ENCODE assay signal across 8 mouse cellular contexts in the genomic region with DNA sequence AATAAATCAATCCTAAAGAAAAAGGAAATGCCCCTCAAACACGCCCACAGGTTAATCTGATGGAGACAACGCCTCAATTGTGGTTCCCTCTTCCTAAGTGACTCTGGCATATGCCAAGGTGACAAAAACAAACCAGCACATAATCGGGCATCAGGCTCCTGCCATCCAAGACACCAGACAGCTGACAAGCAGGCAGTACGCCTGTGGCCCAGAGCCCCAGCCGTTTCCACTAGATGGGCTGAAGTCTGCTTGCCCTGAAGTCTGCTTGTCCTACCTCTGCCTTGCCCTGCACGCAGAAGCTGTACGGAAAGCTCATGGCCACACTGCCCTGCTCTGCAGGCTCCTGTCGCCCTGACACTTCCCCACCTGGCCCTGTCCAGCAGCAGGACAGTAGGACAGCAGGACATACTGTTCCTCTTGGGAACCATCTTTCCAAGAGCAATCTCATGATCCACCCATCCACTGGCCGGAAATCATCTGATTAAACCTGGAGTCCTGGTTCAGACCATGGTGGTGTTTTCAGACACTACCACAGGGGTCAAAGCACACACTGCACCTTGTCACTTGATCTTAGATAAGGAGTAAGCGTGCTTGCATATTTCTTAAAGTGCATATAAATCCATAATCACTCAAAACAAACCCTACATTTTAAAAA. TPM values are rescaled to one million over a fixed set of nuclear protein-coding genes. Genes with fewer than 3 reads are reported as not detected.
DNase-seq lines count a peak whose midpoint lies in the region; ATAC-seq and TF ChIP-seq lines count a peak whose summit lies in the region.

No protein-coding gene starts in this region.

- H3K9me3 ChIP-seq in kidney, embryonic 16.5 days (ENCODE audit: low read length) = 0 out of 2 replicates have a peak, but pooled peaks cover 3% of the 10 kb centered on the region
- no peaks in the 10 kb centered on the region for H3K9me3 ChIP-seq in hindbrain, embryonic 12.5 days (replicated peaks)

- no peak overlapping the region for H3K4me3 ChIP-seq in kidney, embryonic 16.5 days (ENCODE audit: low read length)
- H3K4me3 ChIP-seq in bone marrow macrophage, adult 2 months (ENCODE audit: insufficient read depth, low read length) = no peak overlapping the region
- no peak overlapping the region for H3K4me3 ChIP-seq in hindbrain, embryonic 12.5 days

- no peak for ATAC-seq in kidney, embryonic 16.5 days (ENCODE audit: low FRiP score, low TSS enrichment)
- ATAC-seq in hindbrain, embryonic 12.5 days (ENCODE audit: low FRiP score) = no peak
- peak; percentile 47 for ATAC-seq in megakaryocyte progenitor cell, adult 5-6 weeks (replicated peaks; ENCODE audit: poor library complexity)
- ATAC-seq in cerebellum, adult (ENCODE audit: insufficient number of reproducible peaks, low FRiP score, low TSS enrichment) = no peak

- TF ChIP-seq POLR2A in bone marrow macrophage, adult 2 months (IDR thresholded peaks at IDR 0.05; ENCODE audit: borderline replicate concordance, low read depth, low read length) = no peak

- H3K9ac ChIP-seq in kidney, embryonic 16.5 days (replicated peaks; ENCODE audit: low read length) = no peak overlapping the region
- H3K9ac ChIP-seq in hindbrain, embryonic 12.5 days = no peak overlapping the region

- H3K4me2 ChIP-seq in kidney, embryonic 16.5 days (replicated peaks; ENCODE audit: low read depth, low read length) = no peak overlapping the region
- H3K4me2 ChIP-seq in hindbrain, embryonic 12.5 days (replicated peaks) = no peak overlapping the region

- H3K27ac ChIP-seq in kidney, embryonic 16.5 days (ENCODE audit: low read length) = peak overlapping the region; percentile 84
- H3K27ac ChIP-seq in bone marrow macrophage, adult 2 months (ENCODE audit: insufficient read depth, low read depth, low read length) = peak overlapping the region; percentile 69
- 0 out of 2 replicates have a peak overlapping the region, but pooled peaks have one; percentile 45 for H3K27ac ChIP-seq in hindbrain, embryonic 12.5 days

- no peaks in the 10 kb centered on the region for H3K27me3 ChIP-seq in kidney, embryonic 16.5 days (ENCODE audit: insufficient read depth, low read length)
- no peaks in the 10 kb centered on the region for H3K27me3 ChIP-seq in hindbrain, embryonic 12.5 days

- peaks cover 22% of the 10 kb centered on the region for H3K36me3 ChIP-seq in kidney, embryonic 16.5 days (ENCODE audit: insufficient read depth, low read length)
- H3K36me3 ChIP-seq in hindbrain, embryonic 12.5 days = peaks cover 37% of the 10 kb centered on the region

- WGBS in kidney, embryonic 16.5 days = 53% methylated on average over 10 of the region's 10 CpGs
- WGBS in hindbrain, embryonic 12.5 days = 79% methylated on average over 10 of the region's 10 CpGs

- peaks cover 60% of the 10 kb centered on the region for H3K4me1 ChIP-seq in kidney, embryonic 16.5 days (ENCODE audit: insufficient read depth, low read length)
- H3K4me1 ChIP-seq in bone marrow macrophage, adult 2 months (ENCODE audit: control insufficient read depth, insufficient read depth, low read length) = peaks cover 65% of the 10 kb centered on the region
- peaks cover 31% of the 10 kb centered on the region for H3K4me1 ChIP-seq in hindbrain, embryonic 12.5 days

- TF ChIP-seq CTCF in bone marrow macrophage, adult 2 months (IDR thresholded peaks at IDR 0.05; ENCODE audit: low read depth, low read length) = no peak

- DNase-seq in kidney, adult 11 months = no peak
- no peak for DNase-seq in testis, postnatal 14 days (ENCODE audit: low spot score)
- no peak for DNase-seq in urinary bladder, adult 2 months (ENCODE audit: low spot score)

RNA-seq across cellular contexts. Expression of a gene that starts 17.9 kb away (rescaled TPM):
- 14.2 and 16.4 TPM in 2 replicates for polyA plus RNA-seq in kidney, embryonic 16.5 days (2015; fragmentation: Nextera tagmentation; extraction: Ambion mirVana)
- polyA plus RNA-seq in bone marrow macrophage, adult 2 months (2012; ENCODE audit: insufficient read depth, insufficient read length, missing spikeins) = 12.8 and 17.0 TPM in 2 replicates
- polyA plus RNA-seq in hindbrain, embryonic 12.5 days (2016; fragmentation: Nextera tagmentation; extraction: Ambion mirVana) = 58.9 and 61.5 TPM in 2 replicates
- total RNA-seq in megakaryocyte progenitor cell, adult 5-6 weeks (2015) = 30.0 and 37.1 TPM in 2 replicates
- 12.9 and 14.8 TPM in 2 replicates for total RNA-seq in megakaryocyte progenitor cell, adult 5-6 weeks (2017)
- 15.1 and 21.0 TPM in 2 replicates for polyA plus RNA-seq in urinary bladder, adult 2 months (2012; rRNA removed)
